Mouse (Mus musculus): ENCODE results near the gene Lrrn3.
A peak's percentile ranks its signal among the peaks of the same experiment; 100 is the strongest.

Gene Lrrn3

GRCm38 (mm10) chr12:41427464-41427863 lies 58.8 kb downstream of the Lrrn3 start:
- DNase-seq: no peak

DNA sequence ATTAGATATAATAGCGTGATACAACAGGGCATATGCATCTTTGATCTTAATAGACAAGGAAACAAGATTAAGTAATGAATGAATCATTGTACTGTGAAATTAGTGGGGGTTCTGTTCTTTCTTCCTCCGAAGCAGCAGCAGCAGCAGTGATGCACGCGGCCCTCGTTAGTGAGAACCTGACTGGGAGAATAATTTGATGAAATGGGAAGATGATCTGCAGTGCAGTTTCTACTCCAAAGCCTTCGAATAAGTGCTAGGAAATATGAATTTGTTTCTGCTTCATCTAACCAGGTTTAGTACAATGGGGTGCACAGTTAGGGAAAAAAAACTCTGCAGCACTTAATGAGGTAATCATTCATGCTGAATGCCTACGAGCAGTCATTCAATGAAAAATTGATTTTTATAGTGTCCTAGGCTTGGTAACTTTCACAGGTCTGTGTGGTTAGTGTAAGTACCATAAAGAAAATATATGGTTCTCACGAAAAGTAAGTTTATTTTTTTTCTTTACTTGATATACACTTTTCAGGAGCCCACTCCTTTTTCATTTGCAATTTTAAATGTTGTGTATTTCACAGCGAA lies 61.0 kb downstream of the Lrrn3 start:
- DNase-seq: no peak

- no peak for DNase-seq
These were observed 68.3 kb downstream of the Lrrn3 start for GRCm38 (mm10) chr12:41417961-41418360.

GRCm38 (mm10) chr12:41417099-41417498 lies 69.1 kb downstream of the Lrrn3 start:
- DNase-seq: peak; percentile 35

GRCm38 (mm10) chr12:41416635-41417034 lies 69.6 kb downstream of the Lrrn3 start:
- no peak for DNase-seq

- DNase-seq: no peak
These were observed 76.8 kb downstream of the Lrrn3 start for GRCm38 (mm10) chr12:41409431-41409830.

GRCm38 (mm10) chr12:41401923-41402322 lies 84.3 kb downstream of the Lrrn3 start:
- DNase-seq: no peak

Measured in lung, postnatal 14 days (tissue).